Mouse (Mus musculus): ENCODE data around the gene Klrb1c. TPM values are rescaled to one million over a fixed set of nuclear protein-coding genes. Genes with fewer than 3 reads are reported as not detected.
"Not testable (repeated sequence)": the region's sequence is repeated elsewhere in the genome, so short reads cannot be mapped to it uniquely, and the experiment has no call there.

The Klrb1c gene
- total RNA-seq, 2 experiments from 2014 or later, result 1.0 TPM; not detected in 1

GRCm38 (mm10) chr6:128760016-128760415 is 29.0 kb downstream of the Klrb1c start:
- peak; percentile 49 for ATAC-seq (replicated peaks; ENCODE audit: poor library complexity, severe bottlenecking)

DNA sequence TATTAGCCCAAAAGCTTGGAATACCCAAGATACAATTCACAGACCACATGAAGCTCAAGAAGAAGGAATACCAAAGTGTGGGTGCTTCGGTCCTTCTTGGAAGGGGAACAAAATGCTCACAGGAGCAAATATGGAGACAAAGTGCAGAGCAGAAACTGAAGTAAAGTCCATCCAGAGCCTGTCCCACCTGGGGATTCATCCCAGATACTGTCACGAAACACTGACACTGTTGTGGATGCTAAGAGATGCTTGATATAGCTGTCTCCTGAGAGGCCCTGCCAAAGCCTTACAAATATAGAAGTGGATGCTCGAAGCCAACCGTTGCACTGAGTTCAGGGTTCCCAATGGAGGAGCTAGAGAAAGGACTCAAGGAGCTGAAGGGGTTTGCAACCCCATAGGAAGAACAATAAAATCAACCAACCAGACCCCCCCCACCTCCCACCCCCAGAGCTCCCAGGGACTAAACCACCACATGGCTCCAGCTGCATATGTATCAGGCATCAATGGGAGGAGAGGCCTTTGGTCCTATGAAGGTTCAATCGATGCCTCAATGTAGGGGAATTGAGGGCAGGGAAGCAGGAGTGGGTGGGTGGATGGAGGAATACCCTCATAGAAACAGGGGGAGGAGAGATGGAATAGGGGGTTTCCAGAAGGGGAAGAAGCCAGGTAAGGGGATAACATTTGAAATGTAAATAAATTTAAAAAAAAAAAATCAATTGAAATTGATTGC is 29.6 kb downstream of the Klrb1c start:
- ATAC-seq (replicated peaks; ENCODE audit: poor library complexity, severe bottlenecking), result no peak

GRCm38 (mm10) chr6:128755402-128755763 is 33.6 kb downstream of the Klrb1c start:
- ATAC-seq (replicated peaks; ENCODE audit: poor library complexity, severe bottlenecking), result not testable (repeated sequence)

- not testable (repeated sequence) for ATAC-seq (replicated peaks; ENCODE audit: poor library complexity, severe bottlenecking)
Measured at GRCm38 (mm10) chr6:128754748-128755401, 34.1 kb downstream of the Klrb1c start.

DNA sequence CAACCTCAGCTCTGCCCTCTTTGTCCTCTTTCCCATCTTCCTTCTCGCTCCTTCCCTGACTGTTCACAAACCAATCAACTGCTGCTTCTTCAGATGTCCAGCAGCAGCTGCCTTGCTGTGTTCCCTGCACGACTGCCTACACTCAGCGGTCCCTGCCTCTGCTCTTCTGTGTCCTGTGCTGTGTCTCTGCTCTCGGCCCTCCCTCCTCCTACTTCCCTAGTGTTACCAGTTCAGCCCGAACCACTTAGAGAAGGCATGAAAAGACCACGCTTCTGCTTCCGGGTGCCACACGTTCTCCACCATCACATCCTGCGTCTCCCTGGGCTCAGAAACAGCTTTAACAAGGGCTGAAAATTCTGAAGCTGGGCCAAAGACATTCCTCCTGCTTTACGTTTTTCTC is 34.8 kb downstream of the Klrb1c start:
- ATAC-seq (replicated peaks; ENCODE audit: poor library complexity, severe bottlenecking), result peak; percentile 96

GRCm38 (mm10) chr6:128753610-128754224 is 35.3 kb downstream of the Klrb1c start:
- peak; percentile 90 for ATAC-seq (replicated peaks; ENCODE audit: poor library complexity, severe bottlenecking)

DNA sequence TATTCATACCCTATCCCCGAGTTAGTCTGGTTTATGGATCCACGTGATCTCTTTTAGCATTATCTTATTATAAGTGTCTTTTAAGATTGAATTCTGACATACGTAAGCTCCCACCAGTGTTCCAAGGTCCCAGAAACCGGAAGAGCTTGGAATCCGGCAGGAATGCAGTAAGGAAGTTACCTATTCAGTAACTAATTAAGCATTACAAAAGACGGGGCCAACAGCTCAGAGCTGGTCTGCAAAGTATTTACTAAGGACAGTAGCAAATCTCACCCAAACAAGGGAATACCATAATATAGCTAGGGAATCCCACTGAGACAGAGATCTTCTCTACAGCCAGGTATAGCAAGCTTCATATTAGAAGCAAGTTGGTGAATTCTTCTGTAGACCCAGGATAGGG is 42.0 kb downstream of the Klrb1c start:
- ATAC-seq (replicated peaks; ENCODE audit: poor library complexity, severe bottlenecking), result not testable (repeated sequence)

GRCm38 (mm10) chr6:128737445-128737844 is 51.6 kb downstream of the Klrb1c start:
- ATAC-seq (replicated peaks; ENCODE audit: poor library complexity, severe bottlenecking), result no peak

DNA sequence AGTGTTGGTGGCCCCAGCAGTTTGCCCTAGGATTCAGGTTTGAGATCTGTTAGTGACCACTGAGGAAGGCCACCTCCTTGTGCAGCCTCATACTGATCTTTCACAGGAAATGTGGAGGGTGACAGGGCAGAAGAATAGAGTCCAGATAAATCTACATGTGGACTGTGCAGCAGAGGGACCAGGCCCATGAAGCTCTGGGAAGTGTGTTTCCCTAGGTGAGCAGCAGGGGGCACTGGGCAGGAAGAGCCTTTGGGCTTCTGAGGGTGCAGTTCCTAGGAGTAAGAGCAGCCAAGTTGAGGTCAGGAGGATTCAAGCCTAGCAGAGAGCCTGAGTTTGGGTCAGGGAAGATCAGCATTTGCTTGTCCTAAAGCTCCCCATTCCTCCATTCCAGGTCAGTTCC is 52.9 kb downstream of the Klrb1c start:
- ATAC-seq (replicated peaks; ENCODE audit: poor library complexity, severe bottlenecking), result peak; percentile 83

GRCm38 (mm10) chr6:128734896-128735295 is 54.1 kb downstream of the Klrb1c start:
- no peak for ATAC-seq (replicated peaks; ENCODE audit: poor library complexity, severe bottlenecking)

DNA sequence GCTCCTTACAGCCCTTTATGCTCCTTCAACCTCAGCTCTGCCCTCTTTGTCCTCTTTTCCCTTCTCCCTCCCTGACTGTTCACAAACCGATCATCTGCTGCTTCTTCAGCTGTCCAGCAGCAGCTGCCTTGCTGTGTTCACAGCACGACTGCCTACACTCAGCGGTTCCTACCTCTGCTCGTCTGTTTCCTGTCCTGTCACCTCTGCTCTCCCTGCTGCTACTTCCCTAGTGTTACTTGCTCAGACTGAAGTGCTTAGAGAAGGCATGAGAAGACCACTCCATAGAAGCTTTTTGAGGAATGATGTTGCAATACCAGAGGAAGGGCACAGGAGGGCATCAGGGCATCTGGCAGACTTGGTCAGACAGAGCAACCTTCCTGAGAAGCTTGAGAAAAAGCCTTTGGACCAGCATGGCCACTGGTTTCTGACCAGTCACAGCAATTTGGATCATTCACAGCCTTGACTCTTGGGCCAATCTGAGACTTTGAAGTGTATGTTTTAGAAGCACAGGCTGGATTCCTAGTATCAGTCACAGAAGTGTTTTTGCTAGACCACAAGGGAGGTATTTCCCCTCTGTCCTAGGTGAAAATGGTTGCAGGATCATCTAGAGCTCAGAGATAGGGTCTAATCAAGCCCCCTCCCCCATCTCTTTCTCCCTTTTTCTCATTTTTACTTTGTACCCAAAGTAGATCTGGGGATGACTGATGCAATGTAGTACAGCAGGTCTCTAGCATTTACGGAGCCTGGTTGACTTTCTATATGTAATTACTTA is 54.9 kb downstream of the Klrb1c start:
- ATAC-seq (replicated peaks; ENCODE audit: poor library complexity, severe bottlenecking), result peak; percentile 65

- ATAC-seq (replicated peaks; ENCODE audit: poor library complexity, severe bottlenecking), result no peak
Measured at GRCm38 (mm10) chr6:128732032-128732431, 57.0 kb downstream of the Klrb1c start.

Other genes with a start within 250 kb of the Klrb1c start
- gene A2ml1, start 207.6 kb downstream of the Klrb1c start, total RNA-seq (2014; fragmentation: Nextera tagmentation), result 7.0 TPM in 1 of 2 replicates, not detected in the other
- gene A2ml1, start 207.6 kb downstream of the Klrb1c start, total RNA-seq (2017), result not detected in 2 replicates
- gene Klrb1a, start 165.7 kb downstream of the Klrb1c start, total RNA-seq (2014; fragmentation: Nextera tagmentation), result not detected in 2 replicates
- gene Klrb1a, start 165.7 kb downstream of the Klrb1c start, total RNA-seq (2017), result not detected in 2 replicates
- not detected in 2 replicates for gene Clec2h, start 126.8 kb downstream of the Klrb1c start, total RNA-seq (2014; fragmentation: Nextera tagmentation)
- gene Clec2h, start 126.8 kb downstream of the Klrb1c start, total RNA-seq (2017), result not detected in 2 replicates
- not detected in 2 replicates for gene Klrb1, start 66.2 kb downstream of the Klrb1c start, total RNA-seq (2014; fragmentation: Nextera tagmentation)
- not detected in 2 replicates for gene Klrb1, start 66.2 kb downstream of the Klrb1c start, total RNA-seq (2017)
- gene Gm44511, start 37.1 kb upstream of the Klrb1c start, total RNA-seq (2014; fragmentation: Nextera tagmentation), result not detected in 2 replicates
- gene Gm44511, start 37.1 kb upstream of the Klrb1c start, total RNA-seq (2017), result not detected in 2 replicates
- not detected in 2 replicates for gene Klrb1b, start 37.1 kb upstream of the Klrb1c start, total RNA-seq (2014; fragmentation: Nextera tagmentation)
- 0.09 TPM in 1 of 2 replicates, not detected in the other for gene Klrb1b, start 37.1 kb upstream of the Klrb1c start, total RNA-seq (2017)
- 4.2 and 4.6 TPM in 2 replicates for gene Clec2i, start 98.4 kb upstream of the Klrb1c start, total RNA-seq (2014; fragmentation: Nextera tagmentation)
- 9.5 and 14.1 TPM in 2 replicates for gene Clec2i, start 98.4 kb upstream of the Klrb1c start, total RNA-seq (2017)
- gene BC035044, start 101.9 kb upstream of the Klrb1c start, total RNA-seq (2014; fragmentation: Nextera tagmentation), result 231 and 260 TPM in 2 replicates
- gene BC035044, start 101.9 kb upstream of the Klrb1c start, total RNA-seq (2017), result 296 and 376 TPM in 2 replicates
- not detected in 2 replicates for gene Clec2g, start 145.2 kb upstream of the Klrb1c start, total RNA-seq (2014; fragmentation: Nextera tagmentation)
- gene Clec2g, start 145.2 kb upstream of the Klrb1c start, total RNA-seq (2017), result not detected in 2 replicates

Measured in granulocyte monocyte progenitor cell, adult 5-6 weeks (primary cell).